Mouse (Mus musculus): ENCODE measurements at regions not wholly inside any gene's neighbourhood (a gene's known extent, or its start where the extent isn't known, plus 50 kb on each side); places are given as distances from the start of the nearest gene placed in this dataset.
A peak's percentile ranks its signal among the peaks of the same experiment; 100 is the strongest.

DNA sequence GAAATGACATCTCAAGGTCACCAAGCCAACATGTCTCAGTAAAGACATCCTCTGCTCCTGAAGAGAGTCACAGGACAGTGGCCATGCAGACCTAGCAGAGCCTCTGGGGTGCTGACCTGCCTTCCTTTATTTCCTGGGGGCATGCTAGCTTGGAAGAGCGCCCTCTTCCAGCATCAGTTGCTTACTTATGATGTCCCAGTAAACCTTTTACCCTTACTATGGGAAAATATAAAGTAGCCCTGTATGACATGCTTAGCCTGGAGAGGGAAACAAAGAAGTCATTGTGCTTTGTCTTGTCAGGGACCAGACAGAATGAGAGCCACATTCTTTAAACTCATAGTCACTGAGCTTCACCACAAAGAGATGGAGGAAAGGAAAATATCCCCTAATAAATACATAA is 82.9 kb downstream of the Postn start:
- no peak for DNase-seq

DNA sequence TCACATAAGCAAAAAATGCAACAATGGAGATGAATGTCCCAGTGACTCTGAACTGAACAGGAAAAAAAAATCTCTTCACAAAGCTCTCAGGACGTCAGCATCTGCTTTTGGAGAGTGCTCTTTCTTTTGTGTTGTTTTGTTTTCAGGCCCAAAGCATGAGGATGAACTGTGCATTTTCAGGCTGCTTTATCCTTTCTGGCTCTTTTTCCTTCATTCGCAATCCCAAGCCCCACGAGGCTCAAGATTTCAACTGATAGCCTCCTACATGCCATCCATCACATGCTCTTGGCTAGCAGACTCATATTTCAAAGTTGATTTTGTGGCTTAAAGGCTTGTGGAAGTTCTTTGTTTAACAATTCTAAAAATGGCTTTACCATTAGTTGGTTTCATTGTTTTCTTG is 86.0 kb downstream of the Postn start:
- DNase-seq, result no peak

DNA sequence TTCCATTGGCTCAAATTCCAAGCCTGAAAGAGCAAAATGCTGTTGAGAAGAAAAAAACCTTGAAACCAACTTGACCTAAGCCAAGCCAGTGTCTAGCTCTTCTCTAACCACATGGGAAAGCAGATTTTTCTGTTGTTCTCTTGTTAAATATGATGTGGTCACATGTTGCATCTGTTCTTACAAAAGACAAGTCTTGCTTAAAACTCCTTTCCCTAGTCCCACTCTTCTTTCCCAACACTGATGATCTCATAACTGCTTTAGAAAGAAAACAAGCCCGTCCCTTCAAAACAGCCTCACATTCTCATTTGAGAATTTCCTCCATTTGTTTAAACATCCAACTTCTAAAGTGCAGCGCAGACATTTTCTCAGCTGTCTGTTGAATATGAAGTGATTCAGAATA is 96.5 kb downstream of the Postn start:
- no peak for DNase-seq

DNA sequence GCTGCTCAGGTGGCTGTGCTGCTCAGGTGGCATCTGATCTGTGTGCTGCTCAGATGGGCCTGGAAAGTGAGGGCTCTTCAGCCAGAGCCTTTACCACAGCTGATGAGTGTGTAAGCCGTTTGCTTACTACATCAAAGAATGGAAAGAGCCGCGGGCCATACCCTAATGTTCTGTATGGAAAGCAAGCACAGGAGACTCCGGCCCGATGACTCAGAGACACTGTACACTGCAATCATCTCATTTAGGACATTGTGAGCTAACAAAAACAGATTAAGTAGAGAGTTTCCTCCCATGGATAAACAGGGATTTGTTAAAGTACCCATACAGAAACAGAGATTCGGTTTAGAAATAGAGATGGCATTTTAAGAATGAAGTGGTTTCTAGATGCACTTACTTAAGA is 100.5 kb downstream of the Postn start:
- DNase-seq, result no peak

DNA sequence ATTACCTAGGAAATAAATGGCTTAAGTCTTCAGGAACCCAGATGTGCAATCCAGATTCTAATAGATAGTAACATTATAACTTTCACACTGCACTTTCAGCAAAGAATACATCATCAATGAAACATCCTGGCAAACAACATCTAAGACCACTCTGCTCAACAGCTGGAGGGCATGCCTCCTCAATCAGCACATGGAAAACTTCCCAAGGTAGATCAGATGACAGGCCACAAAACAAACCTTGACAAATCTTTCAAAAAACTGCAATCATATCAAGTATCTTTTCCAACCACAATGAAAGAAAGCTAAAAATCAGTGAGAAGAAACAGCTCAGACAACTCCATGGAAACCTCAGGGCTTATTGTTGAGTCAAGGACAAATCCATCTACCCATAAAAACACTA is 105.2 kb downstream of the Postn start:
- DNase-seq, result no peak

DNA sequence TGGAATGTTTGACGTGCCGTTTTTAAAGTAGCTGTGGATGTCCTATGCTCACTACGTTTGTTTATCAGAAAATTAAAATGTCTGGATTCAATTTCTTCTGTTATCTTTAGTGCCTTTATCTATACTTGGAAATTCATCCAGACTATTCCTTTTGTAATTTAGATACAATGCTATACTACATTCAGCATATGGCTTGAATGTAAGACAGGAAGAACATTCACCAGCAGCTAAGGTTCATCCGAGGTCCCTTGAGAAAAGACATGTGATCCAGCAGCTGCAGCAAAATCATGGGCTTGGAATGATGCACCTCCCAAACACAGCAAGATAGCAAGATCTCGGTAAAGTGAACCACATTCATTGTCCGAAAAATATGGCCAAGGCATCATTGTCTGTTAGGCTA is 113.3 kb downstream of the Postn start:
- no peak for DNase-seq

DNA sequence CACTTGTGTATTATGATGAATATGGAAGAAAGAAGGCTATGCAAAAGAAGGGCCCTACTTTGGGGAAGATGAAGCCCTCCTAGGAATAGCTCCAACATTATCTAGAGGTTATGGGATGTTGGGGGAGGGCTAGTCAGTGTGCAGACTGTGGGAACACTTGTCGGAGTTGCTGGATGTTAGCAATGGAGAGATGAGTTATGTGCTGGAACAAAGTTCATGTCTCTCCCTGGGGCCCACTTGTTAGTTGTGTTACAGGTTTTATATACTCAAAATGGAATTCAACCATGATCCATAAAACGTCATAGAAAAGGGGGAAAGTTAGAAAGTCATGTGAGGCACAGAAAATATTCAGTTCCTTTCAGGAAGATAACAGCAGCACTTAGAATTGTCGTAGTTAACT is 115.0 kb downstream of the Postn start:
- no peak for DNase-seq

DNA sequence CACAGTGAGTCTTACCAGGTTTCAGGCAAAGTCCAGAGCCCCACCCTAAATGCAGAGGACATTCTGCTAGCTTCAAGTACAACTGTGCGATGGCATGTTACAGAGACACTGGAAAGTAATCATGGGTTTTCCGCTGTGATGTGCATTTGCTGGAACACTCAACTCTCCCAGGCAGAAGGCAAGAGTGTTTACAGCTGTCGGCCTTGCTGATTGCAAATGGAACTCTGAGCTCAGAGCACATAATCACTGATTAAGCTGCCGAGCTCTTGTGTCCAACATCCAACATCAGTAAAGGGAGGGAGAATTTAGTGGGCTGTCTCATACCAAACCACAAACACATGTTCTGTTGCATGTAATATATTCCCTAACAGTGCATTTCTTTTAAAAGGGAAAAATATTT is 117.1 kb downstream of the Postn start:
- no peak for DNase-seq

DNA sequence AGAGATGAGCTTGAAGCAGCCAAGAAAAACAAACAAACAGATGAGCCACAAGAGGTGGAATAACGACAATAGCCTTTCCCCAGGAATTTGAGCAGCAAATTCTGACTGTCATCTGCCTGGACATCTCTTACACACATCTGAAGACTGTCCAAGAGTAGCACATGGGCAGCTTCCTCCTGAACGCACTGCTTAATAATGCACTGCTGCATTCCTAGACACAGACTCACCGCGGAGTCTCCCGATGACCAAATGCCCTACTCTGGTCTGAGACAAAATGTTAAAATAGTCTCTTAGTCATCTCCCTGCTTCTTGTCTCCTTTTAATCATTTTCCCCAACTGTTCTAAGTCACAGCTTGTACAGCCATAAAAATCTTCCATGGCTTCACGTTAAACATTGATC is 119.3 kb downstream of the Postn start:
- DNase-seq, result no peak

DNA sequence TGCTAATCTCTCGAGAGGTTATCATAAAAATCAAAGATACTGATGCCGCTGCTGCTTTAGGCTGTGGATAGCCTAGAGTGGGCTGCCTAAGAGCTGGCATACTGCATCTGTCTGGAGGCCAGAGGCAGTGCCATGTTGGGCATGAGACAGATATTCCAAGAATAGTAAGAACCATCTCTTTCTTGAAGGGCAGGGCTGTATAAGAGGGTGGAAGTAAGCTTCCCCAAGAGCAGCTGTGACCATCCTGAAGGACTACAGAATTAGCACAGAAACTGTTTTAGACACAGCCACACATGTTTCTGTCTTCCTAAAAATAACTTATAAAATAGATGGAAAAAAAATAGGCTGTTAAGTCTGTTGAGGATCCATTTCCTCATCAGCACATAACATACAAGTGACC is 126.4 kb downstream of the Postn start:
- no peak for DNase-seq

DNA sequence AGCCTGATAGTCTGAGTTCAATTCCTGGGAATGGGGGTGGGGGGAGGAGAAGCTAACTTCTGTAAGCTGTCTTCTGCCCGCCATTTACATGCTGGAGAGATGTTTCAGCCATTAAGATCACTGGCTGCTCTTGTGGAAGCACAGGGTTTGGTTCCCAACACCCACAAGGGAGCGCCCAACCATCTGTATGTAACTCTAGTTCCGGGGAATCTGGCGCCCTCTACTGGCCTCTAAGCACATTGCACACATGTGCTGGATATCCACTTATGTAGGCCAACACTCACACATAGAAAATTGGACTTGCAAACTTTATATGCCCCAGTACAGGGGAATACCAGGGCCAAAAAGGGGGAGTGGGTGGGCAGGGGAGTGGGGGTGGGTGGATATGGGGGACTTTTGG is 126.9 kb downstream of the Postn start:
- DNase-seq, result no peak

DNA sequence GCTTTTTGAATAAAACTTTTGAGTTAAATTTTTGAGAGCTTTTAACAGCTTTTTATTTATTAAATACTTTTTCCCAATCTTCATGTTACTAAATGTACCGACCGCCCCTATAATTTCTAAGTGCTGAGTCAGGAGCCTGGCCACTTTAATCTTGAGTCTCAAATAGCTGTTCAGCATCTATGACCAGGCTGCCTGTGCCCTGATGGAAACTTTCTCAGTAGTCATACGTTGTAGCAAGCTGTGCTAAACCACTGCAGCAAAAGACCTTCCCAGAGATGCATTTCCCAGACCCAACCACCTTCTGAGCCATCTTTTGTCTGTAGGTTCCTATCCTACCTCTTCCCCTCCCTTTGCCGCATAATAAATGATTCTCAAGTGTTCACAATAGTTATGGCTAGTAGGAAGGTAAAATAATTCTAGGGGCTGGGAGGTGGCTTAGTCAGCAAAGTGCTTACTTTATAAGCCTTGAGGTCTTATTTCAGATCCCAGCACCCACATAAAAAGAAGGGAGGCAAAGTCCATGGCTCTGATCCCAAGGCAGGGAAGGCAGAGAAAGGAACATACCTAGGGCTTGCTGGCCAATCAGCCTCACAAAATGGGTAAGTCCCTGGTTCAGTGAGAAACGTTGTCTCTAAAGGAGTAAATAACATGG is 129.5 kb downstream of the Postn start:
- DNase-seq, result peak in 1 of 2 experiments; percentile 13

DNA sequence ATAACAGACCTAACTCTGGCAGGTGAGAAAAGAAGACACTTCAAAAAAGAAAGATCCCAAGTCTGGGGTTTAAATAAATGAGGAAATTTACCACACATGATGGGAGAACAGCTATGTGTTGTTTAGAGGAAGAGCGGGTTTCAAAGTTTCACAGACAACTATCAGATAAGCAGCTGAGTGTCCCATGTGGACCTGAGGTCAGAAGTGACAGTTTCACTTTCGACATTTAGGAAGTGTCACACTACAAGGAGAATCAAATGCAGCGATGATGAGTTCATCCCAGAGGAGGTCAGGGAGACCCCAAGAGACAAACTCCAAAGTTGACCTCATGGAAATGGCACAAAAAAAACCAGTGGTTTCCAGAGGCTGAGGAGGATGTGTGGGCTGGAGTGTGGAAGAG is 132.7 kb downstream of the Postn start:
- no peak for DNase-seq

DNA sequence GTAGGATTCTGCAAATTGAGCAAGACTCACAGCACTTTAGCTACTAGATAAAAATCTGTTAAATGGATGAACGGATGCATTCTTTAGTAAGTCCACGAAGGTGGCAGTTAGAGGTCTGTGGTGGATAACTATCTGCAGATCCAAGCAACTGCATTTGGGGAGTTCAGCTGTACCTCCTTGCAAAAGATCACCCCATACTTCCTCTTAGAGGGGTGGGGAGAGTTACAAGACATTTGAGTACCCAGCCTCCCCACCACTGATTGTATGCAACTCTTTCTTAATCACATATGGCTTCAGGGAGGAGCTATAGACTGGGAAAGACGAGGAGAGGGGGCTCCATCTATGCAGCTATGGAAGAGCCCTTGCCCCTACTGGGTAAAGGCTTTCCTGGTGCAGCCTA is 144.1 kb downstream of the Postn start:
- no peak for DNase-seq

DNA sequence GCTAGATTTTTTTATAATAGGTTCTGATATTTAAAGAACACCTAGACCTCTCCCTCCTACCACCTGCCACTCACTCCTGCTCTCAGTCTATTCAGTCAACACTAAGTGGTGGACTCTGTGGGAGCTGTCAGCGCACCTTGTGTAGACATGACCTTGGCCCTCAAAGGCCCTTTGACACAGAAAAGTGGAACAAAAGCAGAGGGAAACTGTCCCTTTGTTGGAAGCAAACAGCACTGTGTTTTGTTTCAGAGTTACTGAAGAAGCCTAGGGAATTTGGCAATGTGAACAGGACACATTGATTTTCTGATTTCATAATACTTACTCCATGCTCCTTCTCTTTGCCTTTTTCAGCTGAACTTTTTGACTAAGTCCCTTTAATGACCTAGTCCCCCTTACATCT is 146.7 kb downstream of the Postn start:
- no peak for DNase-seq

DNA sequence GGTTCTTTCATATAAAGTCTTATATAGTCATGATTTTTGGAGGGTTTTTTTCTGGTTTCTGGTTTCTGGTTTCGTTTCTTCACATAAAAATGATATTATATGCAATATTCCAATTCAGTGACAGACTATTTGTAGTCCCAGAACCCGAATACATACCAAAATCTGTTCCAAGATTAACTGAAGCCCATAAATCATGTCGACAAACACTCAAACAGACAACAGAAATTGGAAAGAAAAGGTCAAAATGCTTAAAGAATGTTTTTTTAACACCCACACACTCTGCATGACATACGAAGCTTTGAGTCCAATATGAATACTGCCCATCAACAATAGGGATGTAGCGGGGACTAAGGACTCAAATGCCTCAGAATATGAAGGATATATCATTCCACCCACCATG is 148.0 kb downstream of the Postn start:
- no peak for DNase-seq

DNA sequence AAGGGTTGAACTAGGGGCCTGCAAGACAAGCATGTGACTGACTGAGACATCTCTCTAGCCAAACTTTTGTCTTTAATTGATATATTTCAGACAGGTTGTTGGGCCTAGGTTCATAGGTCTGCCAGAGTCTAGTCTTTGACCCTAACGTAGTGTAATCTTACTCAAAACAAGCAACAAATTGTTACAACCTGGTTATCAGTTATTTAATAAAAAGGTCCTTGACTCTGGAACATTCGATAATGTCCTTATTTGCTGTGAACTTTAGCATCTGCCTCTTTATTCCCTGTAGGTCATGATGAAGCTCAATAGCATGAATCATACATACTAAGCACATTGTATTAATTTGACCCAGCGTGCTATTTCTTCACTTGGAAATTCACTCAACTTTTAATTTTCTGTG is 156.3 kb downstream of the Postn start:
- no peak for DNase-seq

DNA sequence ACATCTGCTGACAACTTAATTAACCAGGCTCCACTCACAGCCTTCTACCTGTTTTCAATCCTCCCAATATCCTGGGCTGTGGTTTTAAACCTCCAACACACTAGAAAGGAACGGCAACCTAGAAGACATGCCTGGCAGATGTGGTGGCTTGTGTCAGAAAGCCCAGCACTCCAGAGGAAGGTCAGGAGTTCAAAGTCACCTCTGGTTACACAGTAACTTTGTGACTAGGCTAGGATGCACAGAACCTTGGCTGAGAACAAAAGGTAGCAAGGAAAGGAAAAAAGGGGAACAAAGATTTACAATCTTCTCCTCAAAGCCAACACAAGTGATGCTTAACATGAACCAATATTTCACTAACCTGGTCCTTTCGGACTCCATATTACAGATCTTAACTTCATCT is 161.8 kb downstream of the Postn start:
- DNase-seq, result peak; percentile 6 to 22

DNA sequence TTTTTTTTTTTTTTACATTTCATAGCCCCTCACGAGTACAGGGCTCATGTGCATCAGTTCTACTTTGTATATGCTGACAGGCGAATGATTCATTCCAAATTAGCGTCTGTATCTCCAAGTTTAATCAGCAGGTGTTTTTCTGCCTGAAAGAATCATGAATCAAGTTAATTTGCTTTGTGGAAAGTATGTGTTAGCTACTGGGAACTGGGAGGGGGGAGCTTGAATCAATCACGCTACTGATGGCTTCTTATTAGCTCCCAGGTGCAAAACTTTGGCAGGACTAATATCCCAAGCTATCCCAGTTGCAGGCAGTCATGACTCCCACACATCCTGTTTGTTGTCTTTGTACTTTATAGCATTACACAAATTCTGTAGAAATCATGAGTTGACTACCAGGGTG is 165.7 kb downstream of the Postn start:
- DNase-seq, result no peak

DNA sequence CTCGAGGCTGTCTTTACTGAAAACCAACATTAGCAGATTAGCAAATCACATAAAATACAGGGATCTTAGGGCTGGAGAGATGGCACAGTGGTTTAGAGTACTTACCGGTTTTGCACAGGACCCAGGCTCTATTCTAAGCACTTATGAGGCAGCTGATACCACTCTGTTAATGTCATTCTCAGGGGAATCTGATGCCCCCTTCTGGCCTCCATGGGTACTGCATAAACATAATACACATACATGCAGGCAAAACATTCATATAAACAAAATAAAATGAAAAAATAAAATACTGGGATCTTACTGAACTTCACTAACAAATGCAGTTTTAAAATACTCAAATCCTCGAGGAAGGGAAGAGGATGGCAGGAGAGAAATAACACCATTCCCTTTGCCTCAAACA is 164.3 kb upstream of the Supt20 start:
- peak in 1 of 2 experiments; percentile 17 for DNase-seq

DNA sequence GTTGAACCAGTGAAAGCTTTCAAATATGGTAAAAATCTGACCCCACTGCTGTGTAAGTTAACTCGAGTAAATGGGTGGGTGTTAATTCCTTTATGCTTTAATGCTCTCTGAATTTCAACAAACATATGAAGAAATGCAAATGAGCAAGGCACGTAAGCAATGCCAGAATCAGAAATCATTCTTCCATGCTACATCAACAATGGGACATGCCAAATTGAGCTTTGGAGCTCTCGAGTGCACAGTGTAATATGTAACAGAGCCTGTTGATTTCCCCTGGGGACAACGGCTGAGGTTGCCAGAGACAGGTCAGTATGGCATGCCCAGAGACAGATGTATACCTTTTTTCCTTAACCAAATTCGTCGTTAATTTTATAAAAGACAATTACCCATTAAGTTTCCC is 162.4 kb upstream of the Supt20 start:
- DNase-seq, result peak in 1 of 2 experiments; percentile 7

DNA sequence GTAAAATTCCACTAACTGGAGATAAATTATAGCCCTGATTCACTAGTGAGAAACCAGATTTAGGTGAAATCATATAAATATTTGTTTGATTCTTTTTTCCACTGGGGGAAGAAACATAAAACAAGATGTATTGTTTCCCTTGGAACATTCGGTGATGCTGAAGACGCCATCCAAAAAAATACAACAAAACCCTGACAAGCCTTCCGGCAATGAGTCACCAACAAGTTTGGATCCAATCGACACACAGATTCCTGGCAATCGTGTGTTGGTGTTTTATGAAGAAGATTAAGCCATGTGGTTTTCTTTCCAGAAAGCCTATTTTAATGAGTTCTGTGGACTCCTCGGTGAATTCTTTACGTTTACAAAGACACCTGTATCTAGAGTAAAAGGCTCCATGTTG is 157.2 kb upstream of the Supt20 start:
- no peak for DNase-seq

DNA sequence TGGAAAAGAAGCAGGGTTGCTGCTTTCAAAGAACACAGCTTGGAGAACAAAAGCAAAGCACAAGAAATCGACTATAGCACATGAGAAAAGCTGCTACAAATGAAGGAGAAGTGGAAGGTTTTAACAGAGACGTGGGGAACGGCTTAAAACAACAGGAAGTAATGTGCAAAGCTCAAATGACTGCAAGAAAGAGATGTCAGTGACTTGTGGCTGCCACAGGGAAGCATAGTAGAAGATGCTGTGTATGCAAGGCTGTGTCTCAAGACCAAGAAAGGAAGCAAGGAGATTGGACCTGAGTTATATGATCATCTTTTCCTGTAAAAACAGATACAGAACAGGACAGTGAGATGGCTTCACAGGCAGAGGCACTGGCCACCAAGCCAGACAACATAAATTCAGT is 154.6 kb upstream of the Supt20 start:
- no peak for DNase-seq

DNA sequence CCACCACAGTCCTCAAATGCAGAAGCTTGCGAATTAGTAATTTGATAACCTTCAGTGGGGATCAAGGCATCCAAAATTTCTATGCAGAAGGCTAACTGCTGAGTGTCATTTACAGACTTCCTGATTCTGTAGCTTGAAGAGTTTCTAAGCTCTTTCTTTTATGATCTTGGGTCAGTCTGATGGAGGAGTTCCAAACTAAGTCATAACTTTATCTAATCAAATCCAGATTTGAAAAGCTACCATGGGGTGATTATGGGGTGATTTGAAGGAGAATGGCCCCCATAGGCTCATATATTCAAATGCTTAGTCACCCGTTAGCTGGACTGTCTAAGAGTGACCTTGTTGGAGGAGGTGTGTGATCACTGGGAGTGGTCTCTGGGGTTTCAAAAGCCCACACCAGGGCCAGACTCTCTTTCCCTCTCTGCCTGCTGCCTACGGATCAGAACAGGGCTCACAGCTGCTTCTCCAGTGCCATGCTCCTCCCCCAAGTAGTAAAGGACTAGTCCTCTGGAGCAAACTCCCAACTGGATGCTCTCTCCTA is 152.0 kb upstream of the Supt20 start:
- no peak for DNase-seq

DNA sequence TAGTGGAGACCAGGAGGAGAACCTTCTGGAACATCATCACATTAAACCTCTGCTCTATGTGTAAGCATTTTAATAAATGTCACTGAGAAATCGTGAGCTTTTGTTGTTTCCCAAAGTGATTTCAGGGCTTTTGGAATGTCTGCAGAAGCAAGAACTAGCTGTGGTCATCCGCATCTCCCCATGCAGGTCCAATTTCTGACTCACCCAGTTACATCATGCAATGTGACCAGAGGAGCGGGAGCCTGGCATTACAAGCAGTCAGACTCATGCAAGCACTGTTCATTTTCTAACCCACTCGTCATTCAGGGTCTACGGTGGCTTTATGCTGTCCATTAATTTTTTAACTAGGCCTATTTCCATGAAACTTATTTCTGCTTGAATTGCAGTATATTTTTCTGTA is 151.2 kb upstream of the Supt20 start:
- no peak for DNase-seq
